Mouse (Mus musculus) forebrain, embryonic 10.5 days (tissue): ENCODE measurements at regions not wholly inside any gene's neighbourhood (a gene's known extent, or its start where the extent isn't known, plus 50 kb on each side); places are given as distances from the start of the nearest gene placed in this dataset.
"Not testable (repeated sequence)": the region's sequence is repeated elsewhere in the genome, so short reads cannot be mapped to it uniquely, and the experiment has no call there.

Experiments
- DNase-seq: peaks from one replicate; pipeline ENCODE4 v3.0.0-alpha.2; 2017; ENCODE audit warnings: low spot score; ENCODE audit errors: extremely low spot score
- H3K27ac ChIP-seq: fragments of 300-500 bp; sonication (generic); 2 replicates; pipeline ENCODE4 v1.5.1; 2016; ENCODE audit warnings: mild to moderate bottlenecking
- H3K27me3 ChIP-seq: fragments of 300-500 bp; sonication (generic); 2 replicates; pipeline ENCODE4 v1.6.1; 2016; ENCODE audit warnings: mild to moderate bottlenecking; ENCODE audit not compliant: poor library complexity, severe bottlenecking
- H3K36me3 ChIP-seq: fragments of 300-500 bp; sonication (generic); replicated peaks from 2 replicates; pipeline ENCODE4 v1.6.1; 2016; ENCODE audit warnings: mild to moderate bottlenecking, moderate library complexity
- H3K4me1 ChIP-seq: fragments of 300-500 bp; sonication (generic); 2 replicates; pipeline ENCODE4 v1.6.1; 2016
- H3K4me3 ChIP-seq: fragments of 300-500 bp; sonication (generic); 2 replicates; pipeline ENCODE4 v1.5.1; 2016; ENCODE audit warnings: mild to moderate bottlenecking, moderate library complexity
- H3K9me3 ChIP-seq: fragments of 300-500 bp; sonication (generic); 2 replicates; pipeline ENCODE4 v1.6.1; 2016; ENCODE audit warnings: mild to moderate bottlenecking, moderate library complexity
- WGBS: fragments of 180-500 bp; shearing (Covaris S2); methylation state at CpG from one replicate; pipeline ENCODE4 v1.1.7; 2016; 5-methylcytosine and 5-hydroxymethylcytosine counted together

DNA sequence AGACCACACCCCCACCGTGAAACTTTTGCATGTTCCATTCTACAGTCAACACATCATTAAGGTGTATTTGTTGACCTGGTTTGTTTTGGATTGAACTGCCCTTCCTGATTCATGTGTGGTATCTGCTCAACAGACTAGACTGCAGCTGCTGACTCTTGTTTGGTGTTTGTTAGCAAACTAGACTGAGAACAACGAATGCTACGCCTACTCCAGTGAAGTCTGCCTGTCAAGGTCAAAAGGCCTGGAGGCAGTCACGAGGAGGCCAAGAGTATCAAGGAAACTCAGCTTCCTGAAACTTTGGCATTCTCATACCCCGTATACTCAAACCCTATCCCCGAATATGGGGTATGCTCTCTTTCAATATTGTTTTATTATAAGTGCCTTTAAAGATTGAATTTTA is 194.2 kb upstream of the Spin1 start:
- H3K9me3 ChIP-seq, H3K27ac ChIP-seq, H3K36me3 ChIP-seq, H3K4me1 ChIP-seq, H3K27me3 ChIP-seq, DNase-seq, H3K4me3 ChIP-seq: not testable (repeated sequence)
- 90% methylated on average over 6 of the region's 6 CpGs for WGBS

DNA sequence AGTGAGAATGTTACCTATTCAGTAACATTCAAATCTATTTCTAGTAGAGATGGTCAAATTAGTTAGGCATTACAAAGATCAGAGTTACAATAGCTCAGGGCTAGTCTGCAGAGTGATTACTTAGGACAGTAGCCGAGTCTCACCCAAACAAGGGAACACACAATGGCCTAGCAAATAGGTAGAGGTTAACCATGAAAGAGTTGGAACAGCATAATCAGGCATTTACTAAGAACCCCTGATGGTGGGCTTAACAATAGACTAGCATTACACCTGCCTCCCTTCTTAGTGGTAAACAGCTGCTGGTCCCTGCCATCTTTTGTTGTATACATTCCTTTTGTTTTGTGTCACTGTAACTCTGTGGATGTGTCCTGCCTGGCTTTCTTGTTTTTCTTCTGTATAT is 193.8 kb upstream of the Spin1 start:
- Histone ChIP-seq H3K36me3 (no peaks in the 10 kb centered on the region), H3K27ac (no peak overlapping the region), H3K4me3 (no peak overlapping the region), H3K27me3 (no peaks in the 10 kb centered on the region), H3K4me1 (no peaks in the 10 kb centered on the region), H3K9me3 (no peaks in the 10 kb centered on the region)
- DNase-seq = no peak
- WGBS = 86% methylated on average over 1 of the region's 1 CpGs

DNA sequence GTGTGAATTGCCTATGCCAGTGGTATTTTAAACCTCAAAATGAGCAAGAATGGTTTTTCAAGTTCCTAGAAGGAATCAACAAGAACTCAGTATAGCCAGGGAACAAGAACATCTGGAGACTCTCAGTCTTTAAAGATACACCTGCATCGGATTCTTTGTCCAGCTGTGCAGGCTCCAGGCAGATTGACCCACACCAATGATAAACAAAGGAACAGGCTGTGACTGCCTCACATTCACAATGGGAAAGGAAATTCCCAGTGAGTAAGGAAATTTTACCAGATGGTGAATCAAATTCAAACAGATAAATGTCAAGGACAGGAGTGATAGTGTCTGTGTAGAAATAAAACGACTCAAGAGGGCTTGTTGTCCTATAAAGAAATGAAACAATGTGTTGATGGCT is 187.9 kb upstream of the Spin1 start:
- H3K9me3 ChIP-seq, H3K4me1 ChIP-seq, H3K4me3 ChIP-seq, H3K27ac ChIP-seq, H3K27me3 ChIP-seq, DNase-seq, H3K36me3 ChIP-seq: not testable (repeated sequence)
- WGBS = 74% methylated on average over 2 of the region's 2 CpGs

DNA sequence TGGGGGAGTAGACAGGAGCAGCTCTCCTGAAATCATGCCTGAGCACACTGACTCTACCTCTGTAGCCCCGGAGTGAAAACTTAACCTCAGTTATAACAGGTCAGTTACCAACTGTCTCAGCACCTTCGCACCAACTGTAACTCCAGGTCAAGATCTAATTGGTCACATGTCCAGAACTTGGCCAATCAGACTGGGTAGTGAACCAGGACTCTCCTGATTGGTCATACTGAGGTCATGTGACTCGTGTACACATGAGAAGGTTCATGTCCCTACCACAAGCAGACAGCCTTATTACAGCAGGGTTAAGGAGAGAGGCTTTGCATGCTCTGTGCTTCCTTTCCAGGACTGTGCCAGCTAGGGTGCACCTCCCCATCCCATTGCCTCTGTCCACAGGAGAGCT is 166.7 kb upstream of the Spin1 start:
- WGBS = 84% methylated on average over 3 of the region's 3 CpGs
- not testable (repeated sequence) for H3K4me3 ChIP-seq, H3K36me3 ChIP-seq, H3K4me1 ChIP-seq, H3K27me3 ChIP-seq, DNase-seq, H3K27ac ChIP-seq, H3K9me3 ChIP-seq

DNA sequence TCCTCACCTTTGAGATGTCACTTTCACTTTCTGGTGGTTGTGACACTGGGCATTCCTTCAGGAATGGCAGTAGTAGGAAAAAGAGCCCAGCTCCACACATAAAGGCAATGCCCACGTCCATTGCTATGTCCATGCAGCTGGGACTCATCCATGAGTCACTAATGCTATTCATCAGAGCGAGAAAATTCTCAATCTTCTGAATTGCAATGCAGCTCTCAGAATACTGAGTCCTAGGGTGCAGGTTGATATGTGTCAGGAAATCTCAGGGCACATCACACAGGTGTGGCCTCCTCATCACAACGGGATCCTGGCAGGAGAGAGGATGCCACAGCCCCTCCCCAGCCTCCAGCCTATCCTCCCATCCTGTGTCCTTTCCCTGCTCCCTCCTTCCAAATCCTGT is 158.1 kb upstream of the Spin1 start:
- no peak for DNase-seq
- no peaks in the 10 kb centered on the region for H3K27me3 ChIP-seq
- 80% methylated on average over 3 of the region's 3 CpGs for WGBS

DNA sequence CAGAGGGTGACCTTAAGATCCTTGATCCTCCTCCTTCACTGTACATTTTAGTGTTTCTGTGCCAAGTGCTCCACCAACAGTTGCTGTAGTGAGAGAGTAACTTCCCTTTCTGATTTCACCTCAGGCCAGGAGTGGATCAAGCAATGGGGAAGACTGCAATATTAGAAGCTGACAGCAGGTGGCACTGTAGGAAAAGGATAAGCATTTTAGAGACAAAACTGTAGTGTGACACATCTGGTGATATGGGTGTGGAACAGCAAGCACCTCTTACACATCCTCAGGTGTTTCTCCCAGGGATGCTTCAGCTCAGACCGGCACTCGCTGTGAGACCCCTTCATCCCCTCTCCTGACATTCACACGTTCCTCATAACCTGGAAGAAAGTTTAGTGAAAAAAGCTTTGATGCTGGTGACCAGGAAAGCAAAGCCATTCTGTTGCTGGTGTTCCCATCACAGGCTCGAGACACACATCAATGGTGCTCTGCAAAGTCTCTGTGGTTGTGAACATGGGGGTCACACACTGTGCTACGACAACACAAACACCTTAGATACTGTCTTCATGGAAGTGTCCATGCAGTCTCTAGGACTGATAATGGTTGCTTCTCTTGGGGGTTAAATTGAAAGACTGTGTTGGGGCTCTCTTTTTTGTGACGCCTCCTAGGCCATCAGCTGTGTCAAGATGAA is 151.0 kb upstream of the Spin1 start:
- no peak overlapping the region for H3K27ac ChIP-seq
- H3K9me3 ChIP-seq = no peaks in the 10 kb centered on the region
- DNase-seq = peak; percentile 70
- H3K27me3 ChIP-seq = no peaks in the 10 kb centered on the region
- WGBS = 50% methylated on average over 6 of the region's 6 CpGs
- no peaks in the 10 kb centered on the region for H3K36me3 ChIP-seq
- no peak overlapping the region for H3K4me3 ChIP-seq
- H3K4me1 ChIP-seq = no peaks in the 10 kb centered on the region

More for the DNA sequence above, 158.1 kb upstream of the Spin1 start:
- Histone ChIP-seq H3K36me3 (no peaks in the 10 kb centered on the region), H3K27ac (no peak overlapping the region), H3K4me1 (no peaks in the 10 kb centered on the region), H3K9me3 (no peaks in the 10 kb centered on the region), H3K4me3 (no peak overlapping the region)

DNA sequence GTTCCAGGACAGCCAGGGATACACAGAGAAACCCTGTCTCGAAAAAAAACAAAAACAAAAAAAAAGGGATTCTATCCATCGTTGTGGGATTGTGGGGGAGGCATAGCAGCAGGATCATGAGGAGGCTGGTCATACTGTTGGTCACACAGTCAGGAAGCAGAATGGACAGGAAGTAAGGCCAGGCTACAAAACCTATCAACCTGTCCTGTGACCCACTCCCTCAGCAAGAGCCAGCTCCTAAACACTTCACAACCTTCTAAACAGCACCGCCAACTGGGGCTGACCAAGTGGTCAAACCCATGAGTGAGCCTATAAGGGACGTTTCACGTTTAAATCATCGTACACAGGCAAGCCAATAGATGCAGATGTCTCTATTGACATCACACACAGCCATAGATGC is 146.0 kb upstream of the Spin1 start:
- no peak for DNase-seq
- H3K36me3 ChIP-seq = no peaks in the 10 kb centered on the region
- no peaks in the 10 kb centered on the region for H3K27me3 ChIP-seq
- no peaks in the 10 kb centered on the region for H3K9me3 ChIP-seq
- H3K4me1 ChIP-seq = no peaks in the 10 kb centered on the region
- 91% methylated on average over 6 of the region's 6 CpGs for WGBS
- no peak overlapping the region for H3K27ac ChIP-seq
- no peak overlapping the region for H3K4me3 ChIP-seq

DNA sequence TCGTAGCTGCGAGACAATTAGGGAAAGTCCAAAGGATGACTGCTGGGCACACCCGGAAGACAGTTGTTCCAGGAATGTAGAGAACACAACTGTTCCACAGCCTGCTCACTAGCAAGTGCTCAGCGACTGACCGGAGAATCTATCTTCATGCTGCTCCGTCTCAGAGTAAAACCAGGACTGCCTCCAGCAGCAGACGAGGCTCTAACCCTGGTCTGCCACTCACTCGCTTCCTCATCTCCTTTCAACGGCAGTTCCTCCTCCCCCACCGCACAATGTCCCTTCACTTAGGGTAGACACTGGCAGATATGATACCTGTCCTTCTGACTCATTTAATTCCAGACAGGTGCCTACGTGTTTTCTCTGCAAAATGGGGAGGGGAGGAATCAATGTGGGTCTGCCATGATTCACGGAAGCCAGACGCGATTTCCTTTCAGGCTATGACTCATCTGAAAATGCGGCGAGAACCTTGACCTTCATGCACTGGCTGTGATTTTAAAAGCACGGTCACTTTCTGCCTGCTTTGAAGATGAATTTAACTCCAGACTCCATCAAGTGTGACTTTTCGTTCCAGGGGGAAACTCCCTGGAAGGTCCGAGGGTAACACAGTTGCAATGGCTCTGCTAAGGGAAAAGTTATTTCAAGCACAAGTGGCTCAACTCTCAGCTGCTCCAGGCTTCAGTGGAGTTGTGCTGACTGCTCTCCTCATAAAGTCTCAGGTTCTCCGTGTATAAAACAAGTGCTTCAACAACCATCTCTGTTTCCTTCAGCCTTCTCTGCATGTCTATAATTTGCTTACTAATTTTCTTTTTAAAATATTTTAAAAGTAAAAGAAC is 142.4 kb upstream of the Spin1 start:
- Histone ChIP-seq H3K27me3 (no peaks in the 10 kb centered on the region), H3K4me1 (no peaks in the 10 kb centered on the region), H3K4me3 (no peak overlapping the region), H3K27ac (no peak overlapping the region), H3K36me3 (no peaks in the 10 kb centered on the region), H3K9me3 (no peaks in the 10 kb centered on the region)
- no peak for DNase-seq
- 80% methylated on average over 20 of the region's 20 CpGs for WGBS

DNA sequence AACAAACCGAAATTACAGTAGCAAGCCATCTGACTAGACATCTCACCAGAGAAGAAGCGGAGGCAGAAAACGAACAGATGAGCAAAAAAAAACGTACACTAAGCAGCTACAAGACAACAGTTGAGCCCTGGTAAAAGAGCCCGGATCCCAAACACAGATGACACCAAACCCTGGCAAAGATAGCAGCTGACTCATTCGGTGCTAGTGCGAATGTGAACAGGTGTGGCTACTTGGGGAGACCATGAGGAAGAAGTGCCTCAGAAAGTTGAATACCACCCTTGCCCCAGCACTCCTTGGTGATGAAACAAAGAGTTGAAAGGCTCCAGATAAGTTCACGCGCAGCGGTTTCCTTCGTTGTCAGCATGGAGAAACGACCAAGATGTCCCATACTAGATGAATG is 139.8 kb upstream of the Spin1 start:
- no peak overlapping the region for H3K27ac ChIP-seq

DNA sequence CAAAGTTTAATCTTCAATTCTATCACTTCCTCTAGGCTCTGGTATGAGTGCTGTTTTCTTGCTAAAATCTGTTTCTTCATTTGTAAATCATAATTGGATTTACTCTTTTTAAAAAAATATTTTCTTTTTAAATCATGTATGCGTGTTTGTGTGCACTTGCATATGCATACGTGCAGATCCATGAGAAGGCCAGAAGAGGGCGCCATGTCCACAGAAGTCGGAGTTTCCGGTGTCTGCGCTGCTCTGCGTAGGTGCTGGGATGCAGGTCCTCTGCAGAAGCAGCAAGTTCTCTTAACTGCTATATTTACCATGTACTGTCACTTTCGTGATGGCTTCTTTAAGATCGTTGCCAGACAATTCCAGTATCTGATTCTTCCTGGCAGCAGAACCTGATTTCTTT is 136.6 kb upstream of the Spin1 start:
- no peaks in the 10 kb centered on the region for H3K36me3 ChIP-seq
- H3K4me1 ChIP-seq = 0 out of 2 replicates have a peak, but pooled peaks cover 4% of the 10 kb centered on the region
- H3K27ac ChIP-seq = no peak overlapping the region
- no peak overlapping the region for H3K4me3 ChIP-seq
- no peaks in the 10 kb centered on the region for H3K9me3 ChIP-seq
- DNase-seq = no peak
- WGBS = 81% methylated on average over 9 of the region's 9 CpGs
- no peaks in the 10 kb centered on the region for H3K27me3 ChIP-seq

More for the DNA sequence above, 139.8 kb upstream of the Spin1 start:
- no peaks in the 10 kb centered on the region for H3K36me3 ChIP-seq
- H3K9me3 ChIP-seq = no peaks in the 10 kb centered on the region
- no peak overlapping the region for H3K4me3 ChIP-seq
- 0 out of 2 replicates have a peak, but pooled peaks cover 4% of the 10 kb centered on the region for H3K4me1 ChIP-seq
- 89% methylated on average over 12 of the region's 12 CpGs for WGBS
- no peaks in the 10 kb centered on the region for H3K27me3 ChIP-seq
- no peak for DNase-seq

DNA sequence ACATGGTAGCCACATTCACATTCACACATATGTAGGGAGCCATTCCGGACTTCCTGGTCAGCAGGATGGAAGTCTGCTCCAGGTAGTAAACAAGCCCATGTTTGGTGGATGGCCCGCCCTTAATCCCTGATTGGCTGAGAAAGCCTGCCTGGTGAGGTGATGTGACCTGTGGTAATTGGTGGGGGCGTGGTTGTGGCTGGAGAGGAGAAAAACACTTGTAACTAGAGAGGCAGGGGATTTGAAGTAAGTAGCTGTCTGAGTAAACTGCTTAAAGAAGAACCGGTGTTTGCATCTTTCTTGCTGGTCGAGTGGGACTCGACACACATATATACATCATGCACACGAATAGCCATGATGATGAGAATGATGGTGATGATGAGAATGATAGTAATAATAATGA is 135.6 kb upstream of the Spin1 start:
- not testable (repeated sequence) for H3K27ac ChIP-seq, H3K4me1 ChIP-seq, H3K9me3 ChIP-seq, H3K27me3 ChIP-seq, DNase-seq, H3K36me3 ChIP-seq, H3K4me3 ChIP-seq
- 76% methylated on average over 7 of the region's 7 CpGs for WGBS

DNA sequence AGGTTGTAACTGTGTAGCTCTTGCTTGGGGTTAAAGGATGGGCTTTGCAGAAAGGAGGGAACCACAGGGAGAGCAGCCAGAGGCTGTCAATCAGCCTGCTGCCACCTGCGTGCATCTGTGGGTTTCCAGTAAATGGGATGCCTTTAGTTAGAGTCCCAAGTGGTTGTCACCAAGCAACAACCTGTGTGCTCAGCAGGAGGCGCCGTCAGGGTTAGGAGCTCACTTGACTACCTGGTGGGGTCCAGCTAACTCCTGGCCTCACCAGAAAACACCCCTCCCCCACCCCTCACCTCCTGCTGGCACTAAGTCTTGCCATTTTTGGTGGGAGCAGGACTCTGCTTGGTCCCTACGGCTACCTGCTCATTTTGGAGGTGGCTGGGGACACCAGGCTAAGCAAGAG is 135.0 kb upstream of the Spin1 start:
- Histone ChIP-seq H3K27me3 (no peaks in the 10 kb centered on the region), H3K4me3 (no peak overlapping the region), H3K36me3 (no peaks in the 10 kb centered on the region), H3K4me1 (0 out of 2 replicates have a peak, but pooled peaks cover 4% of the 10 kb centered on the region), H3K9me3 (no peaks in the 10 kb centered on the region), H3K27ac (no peak overlapping the region)
- WGBS = 70% methylated on average over 4 of the region's 4 CpGs
- no peak for DNase-seq

DNA sequence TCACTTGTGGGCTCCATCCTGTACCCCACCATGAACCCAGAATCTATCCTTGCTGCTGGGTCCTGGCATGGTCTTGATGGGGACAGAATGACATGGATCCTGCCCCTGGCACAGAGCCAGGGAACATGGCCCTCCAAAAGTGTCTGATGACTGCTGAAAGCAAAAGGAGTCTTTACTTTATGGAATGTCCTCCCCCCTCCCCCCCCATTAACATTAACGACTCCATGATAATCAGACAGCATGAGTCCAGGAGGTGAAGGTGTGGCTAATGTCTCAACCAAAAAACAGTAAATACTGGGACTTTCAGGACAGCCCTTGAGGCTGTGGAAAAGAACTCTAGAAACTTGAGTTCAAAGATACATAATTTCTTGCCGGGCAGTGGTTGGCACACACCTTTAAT is 133.9 kb upstream of the Spin1 start:
- WGBS = 91% methylated on average over 2 of the region's 2 CpGs
- Histone ChIP-seq H3K4me3 (no peak overlapping the region), H3K27ac (no peak overlapping the region)

More for the DNA sequence above, 133.9 kb upstream of the Spin1 start:
- H3K27me3 ChIP-seq = no peaks in the 10 kb centered on the region
- no peaks in the 10 kb centered on the region for H3K9me3 ChIP-seq
- H3K36me3 ChIP-seq = no peaks in the 10 kb centered on the region
- no peak for DNase-seq
- peaks cover 7% of the 10 kb centered on the region; the same call in 1 of the 2 replicates for H3K4me1 ChIP-seq
